Mouse (Mus musculus) heart, adult 2 months (tissue): Measurements from ENCODE around the gene Anxa3.

Source experiments
- CTCF ChIP-seq: fragments of 200-600 bp; IDR thresholded peaks from 2 replicates; pipeline ENCODE4 v1.8.1; 2022; ENCODE audit warnings: antibody characterized with exemption, mild to moderate bottlenecking, moderate library complexity
- EP300 ChIP-seq: fragments of 200-500 bp; IDR thresholded peaks from 2 replicates; pipeline ENCODE4 v1.6.1; 2011; ENCODE audit warnings: low read depth, low read length, control low read depth; ENCODE audit not compliant: insufficient read depth
- POLR2A ChIP-seq: fragments of 200-500 bp; IDR thresholded peaks from 2 replicates; pipeline ENCODE4 v1.6.1; 2011; ENCODE audit warnings: mild to moderate bottlenecking, low read depth, low read length, control low read depth; ENCODE audit not compliant: insufficient read depth

DNA sequence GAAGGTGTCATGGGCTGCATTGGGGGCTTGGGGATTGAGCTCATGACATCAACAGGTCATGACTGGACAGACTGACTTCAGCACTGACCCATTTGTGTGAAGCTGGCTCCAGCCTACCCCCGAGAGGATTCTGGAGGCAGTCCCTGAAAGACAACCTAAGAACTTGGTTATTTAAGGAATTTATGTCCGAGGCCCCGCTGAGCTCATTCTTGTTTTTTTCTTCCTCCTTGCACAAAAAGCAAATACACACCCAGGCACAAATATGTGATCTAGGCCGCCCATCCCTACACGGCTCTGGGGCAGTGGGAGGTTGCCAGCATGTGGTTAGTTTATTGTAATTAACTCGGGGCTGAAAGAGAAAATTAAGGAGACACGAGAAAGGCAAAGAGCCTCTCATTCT lies 9.0 kb downstream of the Anxa3 start:
- TF ChIP-seq POLR2A = no peak
- no peak for TF ChIP-seq CTCF
- no peak for TF ChIP-seq EP300
